Mouse (Mus musculus): ENCODE results near the gene Mdga1.
A peak's percentile ranks its signal among the peaks of the same experiment; 100 is the strongest.

DNA sequence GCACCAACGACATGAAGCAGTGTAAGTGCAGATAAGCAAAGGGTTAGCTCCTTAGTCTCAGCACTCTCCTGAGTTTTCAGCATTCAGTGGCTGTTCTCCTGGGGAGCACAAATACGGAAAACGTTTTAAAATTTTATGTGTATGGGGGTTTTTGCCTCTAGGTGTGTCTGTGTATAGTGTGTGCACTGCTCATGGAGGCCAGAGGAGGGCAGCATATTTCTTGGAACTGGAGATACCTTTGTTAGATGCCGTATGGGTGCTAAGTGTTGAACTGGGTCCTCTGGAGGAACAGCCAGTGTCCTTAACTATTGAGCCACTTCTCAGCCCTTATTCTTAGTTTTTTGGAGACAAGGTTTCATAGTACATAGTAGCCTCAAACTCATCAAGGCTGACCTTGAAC lies 44.8 kb upstream of the Mdga1 start:
- TF ChIP-seq POLR2A (IDR thresholded peaks at IDR 0.05; ENCODE audit: extremely low read depth, insufficient read depth, low read length): no peak
- 0 out of 2 replicates have a peak, but pooled peaks have one; percentile 7 for TF ChIP-seq CTCF (IDR thresholded peaks at IDR 0.05; ENCODE audit: extremely low read depth, insufficient read depth, low read length)

All from cortical plate, adult 2 months (tissue).